Mouse (Mus musculus): Measurements from ENCODE around the gene Slc26a11.

- TF ChIP-seq GATA1 (IDR thresholded peaks at IDR 0.05; ENCODE audit: low read length) (no peak), TAL1 (IDR thresholded peaks at IDR 0.05; ENCODE audit: low read length) (no peak)
Measured at GRCm38 (mm10) chr11:119427431-119427830, 72.1 kb downstream of the Slc26a11 start.

All from erythroblast, embryonic 14.5 days (primary cell).